Mouse (Mus musculus) liver, embryonic 15.5 days (tissue): ENCODE data around the gene Pon1. TPM values are rescaled to one million over a fixed set of nuclear protein-coding genes. Genes with fewer than 3 reads are reported as not detected.

Experiments used
- ATAC-seq: fragments of 200-750 bp; cut with Nextera tagmentation; 2 replicates; pipeline ENCODE4 v1.8.0; 2017; ENCODE audit warnings: moderate number of reproducible peaks, mild to moderate bottlenecking, moderate library complexity; ENCODE audit not compliant: insufficient read depth
- H3K27ac ChIP-seq: fragments of 300-500 bp; sonication (generic); replicated peaks from 2 replicates; pipeline ENCODE4 v1.5.1; 2015; ENCODE audit warnings: mild to moderate bottlenecking, inconsistent platforms
- H3K27me3 ChIP-seq: fragments of 300-500 bp; sonication (generic); 2 replicates; pipeline ENCODE4 v1.6.1; 2015; ENCODE audit warnings: mild to moderate bottlenecking, inconsistent platforms
- H3K36me3 ChIP-seq: fragments of 300-500 bp; sonication (generic); replicated peaks from 2 replicates; pipeline ENCODE4 v1.6.1; 2015; ENCODE audit warnings: moderate library complexity, mild to moderate bottlenecking, inconsistent platforms
- H3K4me1 ChIP-seq: fragments of 300-500 bp; sonication (generic); replicated peaks from 2 replicates; pipeline ENCODE4 v1.6.1; 2015; ENCODE audit warnings: inconsistent platforms
- H3K4me2 ChIP-seq: fragments of 300-500 bp; sonication (generic); 2 replicates; pipeline ENCODE4 v1.6.1; 2015; ENCODE audit warnings: moderate library complexity, mild to moderate bottlenecking, inconsistent platforms
- H3K4me3 ChIP-seq: fragments of 300-500 bp; sonication (generic); replicated peaks from 2 replicates; pipeline ENCODE4 v1.5.1; 2015; ENCODE audit warnings: mild to moderate bottlenecking, inconsistent platforms
- H3K9ac ChIP-seq: fragments of 300-500 bp; sonication (generic); 2 replicates; pipeline ENCODE4 v1.6.1; 2015; ENCODE audit warnings: moderate library complexity, mild to moderate bottlenecking, inconsistent platforms
- H3K9me3 ChIP-seq: fragments of 300-500 bp; sonication (generic); replicated peaks from 2 replicates; pipeline ENCODE4 v1.6.1; 2016; ENCODE audit warnings: inconsistent platforms
- WGBS: fragments of 180-500 bp; shearing (Covaris S2); methylation state at CpG from one replicate; pipeline ENCODE4 v1.1.7; 2015; ENCODE audit warnings: mixed read lengths; ENCODE audit not compliant: insufficient replicate concordance; 5-methylcytosine and 5-hydroxymethylcytosine counted together
- polyA plus RNA-seq: library from polyadenylated mRNA; unstranded; fragments of >200 nt; fragmentation: Nextera tagmentation; extraction: Ambion mirVana; gene quantifications from 2 replicates; pipeline ENCODE4 v1.2.1, GENCODE M21; 2015

The Pon1 gene
- polyA plus RNA-seq, 1 experiment from 2014 or later, result 6.6 TPM

- Histone ChIP-seq H3K27ac (no peak overlapping the region), H3K9me3 (no peaks in the 10 kb centered on the region), H3K36me3 (no peaks in the 10 kb centered on the region), H3K9ac (no peak overlapping the region), H3K27me3 (no peaks in the 10 kb centered on the region), H3K4me3 (no peak overlapping the region), H3K4me2 (no peak overlapping the region), H3K4me1 (peaks cover 60% of the 10 kb centered on the region)
- 31% methylated on average over 7 of the region's 7 CpGs for WGBS
- ATAC-seq, result no peak
Measured at GRCm38 (mm10) chr6:5159385-5159791, 34.4 kb downstream of the Pon1 start.

- Histone ChIP-seq H3K9ac (no peak overlapping the region), H3K27ac (peak overlapping the region; percentile 95), H3K27me3 (no peaks in the 10 kb centered on the region), H3K4me1 (peaks cover 73% of the 10 kb centered on the region), H3K36me3 (no peaks in the 10 kb centered on the region), H3K4me2 (peak overlapping the region; percentile 61), H3K4me3 (0 out of 2 replicates have a peak overlapping the region, but pooled peaks have one; percentile 2), H3K9me3 (no peaks in the 10 kb centered on the region)
- peak; percentile 64 for ATAC-seq
- WGBS, result 20% methylated on average over 6 of the region's 6 CpGs
Measured at GRCm38 (mm10) chr6:5156541-5157425, 37.0 kb downstream of the Pon1 start.

- peak overlapping the region; percentile 26 for H3K9ac ChIP-seq
- H3K27me3 ChIP-seq, result no peaks in the 10 kb centered on the region
- no peaks in the 10 kb centered on the region for H3K9me3 ChIP-seq
- H3K4me3 ChIP-seq, result peak overlapping the region; percentile 32
- 21% methylated on average over 1 of the region's 1 CpGs for WGBS
- peak; percentile 92 for ATAC-seq
- H3K4me1 ChIP-seq, result peaks cover 85% of the 10 kb centered on the region
- no peaks in the 10 kb centered on the region for H3K36me3 ChIP-seq
- H3K27ac ChIP-seq, result peak overlapping the region; percentile 95
- peak overlapping the region; percentile 61 for H3K4me2 ChIP-seq
Measured at GRCm38 (mm10) chr6:5155313-5155927, 38.3 kb downstream of the Pon1 start.

GRCm38 (mm10) chr6:5154786-5155185 lies 39.0 kb downstream of the Pon1 start:
- peak overlapping the region; percentile 26; the same call in 1 of the 2 replicates for H3K9ac ChIP-seq
- 31% methylated on average over 6 of the region's 6 CpGs for WGBS
- H3K4me3 ChIP-seq, result peak overlapping the region; percentile 32
- H3K4me1 ChIP-seq, result peaks cover 82% of the 10 kb centered on the region
- H3K27me3 ChIP-seq, result no peaks in the 10 kb centered on the region
- H3K36me3 ChIP-seq, result no peaks in the 10 kb centered on the region
- H3K27ac ChIP-seq, result peak overlapping the region; percentile 95
- H3K4me2 ChIP-seq, result peak overlapping the region; percentile 61
- ATAC-seq, result no peak
- H3K9me3 ChIP-seq, result no peaks in the 10 kb centered on the region

- WGBS, result 36% methylated on average over 2 of the region's 2 CpGs
- peak overlapping the region; percentile 2; the same call in 1 of the 2 replicates for H3K4me2 ChIP-seq
Measured at GRCm38 (mm10) chr6:5152185-5152584, 41.6 kb downstream of the Pon1 start.

GRCm38 (mm10) chr6:5151171-5151570 lies 42.6 kb downstream of the Pon1 start:
- WGBS, result 77% methylated on average over 4 of the region's 4 CpGs
- H3K4me3 ChIP-seq, result no peak overlapping the region
- no peak overlapping the region for H3K4me2 ChIP-seq
- H3K9ac ChIP-seq, result no peak overlapping the region
- no peak for ATAC-seq
- peak overlapping the region; percentile 54; the same call in 1 of the 2 replicates for H3K27ac ChIP-seq
- peaks cover 64% of the 10 kb centered on the region for H3K4me1 ChIP-seq
- H3K27me3 ChIP-seq, result no peaks in the 10 kb centered on the region
- no peaks in the 10 kb centered on the region for H3K9me3 ChIP-seq
- no peaks in the 10 kb centered on the region for H3K36me3 ChIP-seq

More at GRCm38 (mm10) chr6:5152185-5152584, 41.6 kb downstream of the Pon1 start:
- H3K27me3 ChIP-seq, result no peaks in the 10 kb centered on the region
- H3K27ac ChIP-seq, result peak overlapping the region; percentile 54
- peaks cover 71% of the 10 kb centered on the region for H3K4me1 ChIP-seq
- H3K9ac ChIP-seq, result no peak overlapping the region
- no peaks in the 10 kb centered on the region for H3K9me3 ChIP-seq
- no peak overlapping the region for H3K4me3 ChIP-seq
- H3K36me3 ChIP-seq, result no peaks in the 10 kb centered on the region
- ATAC-seq, result no peak

GRCm38 (mm10) chr6:5149941-5150340 lies 43.8 kb downstream of the Pon1 start:
- Histone ChIP-seq H3K9ac (no peak overlapping the region), H3K4me3 (no peak overlapping the region), H3K4me1 (peaks cover 62% of the 10 kb centered on the region), H3K27me3 (no peaks in the 10 kb centered on the region), H3K36me3 (no peaks in the 10 kb centered on the region), H3K4me2 (no peak overlapping the region), H3K27ac (no peak overlapping the region), H3K9me3 (no peaks in the 10 kb centered on the region)
- ATAC-seq, result no peak
- 66% methylated on average over 2 of the region's 2 CpGs for WGBS

GRCm38 (mm10) chr6:5147488-5148142 lies 46.1 kb downstream of the Pon1 start:
- Histone ChIP-seq H3K9me3 (no peaks in the 10 kb centered on the region), H3K9ac (peak overlapping the region; percentile 33), H3K4me2 (peak overlapping the region; percentile 58), H3K4me1 (peaks cover 41% of the 10 kb centered on the region), H3K4me3 (peak overlapping the region; percentile 27), H3K36me3 (no peaks in the 10 kb centered on the region), H3K27me3 (no peaks in the 10 kb centered on the region), H3K27ac (peak overlapping the region; percentile 55)
- 23% methylated on average over 13 of the region's 13 CpGs for WGBS
- peak; percentile 64 for ATAC-seq

GRCm38 (mm10) chr6:5139666-5140065 lies 54.1 kb downstream of the Pon1 start:
- no peaks in the 10 kb centered on the region for H3K27me3 ChIP-seq
- WGBS, result 85% methylated on average over 9 of the region's 9 CpGs
- H3K4me2 ChIP-seq, result no peak overlapping the region
- H3K4me3 ChIP-seq, result no peak overlapping the region
- ATAC-seq, result no peak
- no peak overlapping the region for H3K27ac ChIP-seq
- H3K9me3 ChIP-seq, result no peaks in the 10 kb centered on the region
- no peak overlapping the region for H3K9ac ChIP-seq
- H3K4me1 ChIP-seq, result no peaks in the 10 kb centered on the region
- H3K36me3 ChIP-seq, result no peaks in the 10 kb centered on the region

- no peaks in the 10 kb centered on the region for H3K36me3 ChIP-seq
- 82% methylated on average over 12 of the region's 12 CpGs for WGBS
- H3K27ac ChIP-seq, result no peak overlapping the region
- no peaks in the 10 kb centered on the region for H3K27me3 ChIP-seq
- ATAC-seq, result no peak
- no peak overlapping the region for H3K9ac ChIP-seq
- H3K4me2 ChIP-seq, result no peak overlapping the region
- H3K9me3 ChIP-seq, result no peaks in the 10 kb centered on the region
- H3K4me1 ChIP-seq, result no peaks in the 10 kb centered on the region
- no peak overlapping the region for H3K4me3 ChIP-seq
Measured at GRCm38 (mm10) chr6:5138875-5139631, 54.7 kb downstream of the Pon1 start.
